Mouse (Mus musculus): ENCODE data around the gene Tac4. TPM values are rescaled to one million over a fixed set of nuclear protein-coding genes. Genes with fewer than 3 reads are reported as not detected.

Gene Tac4
- polyA plus RNA-seq (2017; shearing (Covaris generic)): 0.62 TPM

GRCm38 (mm10) chr11:95261178-95261751, at the start of gene Tac4:
Gene Tac4, plus strand, starts transcription at chr11:95261529.

GRCm38 (mm10) chr11:95310007-95310647, 48.8 kb downstream of the Tac4 start, which contains the start of gene Kat7:
Gene Kat7, minus strand, starts transcription at chr11:95310246.

Other genes with a start within 250 kb of the Tac4 start
- gene Pdk2, start 220.2 kb upstream of the Tac4 start, polyA plus RNA-seq (2017; shearing (Covaris generic)): 24.9 TPM
- 1.4 TPM for gene Itga3, start 184.7 kb upstream of the Tac4 start, polyA plus RNA-seq (2017; shearing (Covaris generic))
- not detected for gene Dlx3, start 141.4 kb upstream of the Tac4 start, polyA plus RNA-seq (2017; shearing (Covaris generic))
- not detected for gene Dlx4, start 115.3 kb upstream of the Tac4 start, polyA plus RNA-seq (2017; shearing (Covaris generic))
- gene Kat7, start 48.7 kb downstream of the Tac4 start, polyA plus RNA-seq (2017; shearing (Covaris generic)): 140 TPM
- 26.3 TPM for gene Fam117a, start 75.5 kb downstream of the Tac4 start, polyA plus RNA-seq (2017; shearing (Covaris generic))
- gene Slc35b1, start 123.2 kb downstream of the Tac4 start, polyA plus RNA-seq (2017; shearing (Covaris generic)): 72.3 TPM
- gene Spop, start 152.6 kb downstream of the Tac4 start, polyA plus RNA-seq (2017; shearing (Covaris generic)): 245 TPM

Data from inflammation-experienced regulatory T-cells, adult 16 weeks (primary cell).